Mouse (Mus musculus) urinary bladder, adult 2 months (tissue): ENCODE data around the gene Ttc14. TPM values are rescaled to one million over a fixed set of nuclear protein-coding genes. Genes with fewer than 3 reads are reported as not detected.

Source experiments
- DNase-seq: peaks from one replicate; pipeline ENCODE4 v3.0.0; 2022; ENCODE audit warnings: low spot score
- polyA plus RNA-seq: library from polyadenylated mRNA; depleted of rRNA; stranded (reverse); fragments of >200 nt; gene quantifications from 2 replicates; pipeline ENCODE4 v1.2.3, GENCODE M21; 2012; rRNA removed

The Ttc14 gene
- 37.4 and 43.1 TPM in 2 replicates for polyA plus RNA-seq

DNA sequence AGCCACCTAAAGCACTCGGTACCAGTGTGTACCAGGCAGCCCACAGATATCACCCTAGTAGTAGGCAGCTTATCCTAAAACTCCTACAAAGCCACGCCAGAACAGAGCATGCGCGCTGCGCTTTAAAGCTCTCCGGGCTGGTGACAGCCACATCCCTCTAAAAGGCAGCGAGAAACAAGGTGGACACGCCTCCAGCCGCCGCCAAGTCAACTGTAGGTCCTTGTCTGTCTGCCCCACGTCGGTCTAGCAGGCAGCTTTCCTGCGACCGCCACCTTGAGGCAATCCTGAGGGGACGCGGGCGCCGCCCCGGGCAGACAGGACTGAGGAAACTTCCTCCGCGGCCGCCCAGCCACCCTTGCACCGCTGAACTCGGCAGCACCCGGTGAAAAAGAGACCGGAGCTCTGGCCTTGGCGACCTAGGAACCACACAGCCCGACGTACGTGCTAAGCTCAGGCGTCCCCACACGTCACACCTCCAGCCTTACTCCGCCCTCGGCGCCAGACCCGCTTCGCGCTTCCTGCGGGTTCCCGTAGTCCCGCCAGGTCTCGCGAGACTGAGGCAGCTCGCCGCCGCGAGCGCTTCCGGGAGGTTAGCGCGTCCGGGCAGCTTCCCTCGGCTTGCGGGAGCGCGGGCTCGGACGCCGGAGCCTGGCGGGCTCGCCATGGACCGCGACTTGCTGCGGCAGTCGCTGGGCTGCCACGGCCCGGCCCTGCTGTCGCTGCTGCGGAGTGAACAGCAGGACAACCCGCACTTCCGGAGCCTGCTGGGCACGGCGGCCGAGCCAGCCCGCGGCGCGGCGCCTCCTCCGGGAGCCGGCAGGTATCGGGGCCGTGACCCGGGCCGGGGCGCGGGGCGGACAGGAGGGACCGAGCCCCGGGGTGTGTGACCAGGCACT is at the start of gene Ttc14:
Ttc14 (plus strand) TSS at position 216 of the 896 bp plus-strand sequence.
- peak; percentile 100 for DNase-seq

DNA sequence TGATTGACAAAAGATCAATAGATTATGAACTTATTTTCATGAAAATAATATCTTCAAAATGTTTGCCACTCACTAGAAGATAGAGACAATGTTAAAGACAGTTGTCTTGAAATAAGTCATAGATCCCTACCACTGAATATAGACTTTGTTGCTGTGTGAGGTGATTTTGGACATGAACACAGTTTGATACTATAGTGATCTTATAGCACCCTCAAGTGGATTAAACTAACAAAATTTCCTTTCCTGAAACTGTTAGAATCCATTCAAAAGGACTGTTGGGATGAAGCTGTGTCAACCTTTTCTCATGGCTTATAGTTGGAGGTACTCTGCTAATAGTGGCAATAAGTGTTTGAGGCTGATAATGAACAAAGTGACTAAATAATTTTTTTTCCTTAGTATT is 8.7 kb upstream of the Ttc14 start:
- DNase-seq: no peak

DNA sequence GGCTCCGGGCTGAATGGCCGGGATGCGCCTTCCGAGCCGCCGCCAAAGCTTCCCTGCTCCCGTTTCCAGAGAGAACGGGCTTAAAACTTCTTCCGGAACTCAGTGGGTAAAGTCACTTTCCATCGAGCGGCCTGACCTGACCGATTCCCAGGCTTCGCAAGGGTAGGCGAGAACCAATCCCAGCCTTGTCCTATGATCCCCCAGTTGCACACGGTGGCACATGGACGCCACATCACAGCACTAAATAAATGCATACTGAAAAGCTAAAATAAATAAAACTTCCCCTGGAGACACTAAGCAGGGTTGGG is 835 bp downstream of the Ttc14 start:
- DNase-seq: no peak

DNA sequence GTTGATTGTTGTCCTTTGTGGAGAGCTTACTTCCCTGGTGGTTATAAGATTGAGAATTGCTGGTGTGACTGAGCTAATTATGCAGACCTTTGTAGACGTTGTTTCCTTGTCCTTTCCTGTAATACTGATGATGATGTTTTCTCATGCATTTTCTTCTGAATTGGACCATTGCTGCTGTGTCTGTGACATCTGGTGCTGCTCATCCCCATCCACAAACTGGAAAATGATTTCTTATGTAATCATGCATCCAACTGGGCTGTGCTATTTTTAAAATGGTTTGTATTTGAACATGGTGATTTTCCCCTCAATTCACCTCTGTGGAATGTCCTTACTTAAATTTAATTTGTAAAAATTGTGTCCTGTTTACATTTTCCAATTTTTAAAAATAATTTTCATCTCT is 7.5 kb downstream of the Ttc14 start:
- DNase-seq: no peak

DNA sequence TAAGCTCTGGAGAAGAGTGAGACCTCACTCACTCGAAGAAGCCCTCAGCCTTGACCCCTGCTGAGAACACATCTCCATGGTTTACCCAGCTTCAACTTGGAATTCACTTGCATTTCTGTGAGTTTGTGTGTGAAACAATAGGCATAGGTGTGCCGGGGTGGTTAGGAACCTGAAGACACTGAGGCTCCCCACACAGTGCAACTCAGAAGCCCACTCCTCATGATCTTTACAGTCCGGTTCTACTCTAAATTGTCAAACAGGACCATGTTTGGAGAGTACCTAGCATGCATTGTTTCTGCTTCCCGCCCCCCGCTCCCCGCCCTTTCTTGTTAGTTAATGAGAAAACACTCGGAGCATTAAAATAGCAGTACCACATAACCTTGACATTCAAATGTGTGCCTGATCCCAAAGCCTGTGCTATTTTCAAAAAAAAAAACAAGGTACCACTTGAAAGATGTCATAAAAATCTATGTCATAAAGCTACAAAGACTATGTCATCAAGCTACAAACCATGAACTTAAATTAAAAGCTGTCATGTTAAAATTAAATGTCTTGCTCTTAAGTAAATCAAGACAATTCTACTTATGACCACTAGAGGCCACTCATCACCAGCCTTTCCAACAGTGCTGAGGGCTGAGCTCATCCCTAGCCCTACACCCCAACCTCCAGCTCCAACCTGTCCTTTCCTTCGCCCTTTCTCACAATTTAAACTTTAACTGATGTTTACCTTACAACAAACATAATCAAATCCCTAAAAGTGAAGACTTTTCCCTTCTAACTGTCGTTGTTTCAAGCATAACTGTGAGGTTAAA is 24.7 kb downstream of the Ttc14 start:
- DNase-seq: no peak

DNA sequence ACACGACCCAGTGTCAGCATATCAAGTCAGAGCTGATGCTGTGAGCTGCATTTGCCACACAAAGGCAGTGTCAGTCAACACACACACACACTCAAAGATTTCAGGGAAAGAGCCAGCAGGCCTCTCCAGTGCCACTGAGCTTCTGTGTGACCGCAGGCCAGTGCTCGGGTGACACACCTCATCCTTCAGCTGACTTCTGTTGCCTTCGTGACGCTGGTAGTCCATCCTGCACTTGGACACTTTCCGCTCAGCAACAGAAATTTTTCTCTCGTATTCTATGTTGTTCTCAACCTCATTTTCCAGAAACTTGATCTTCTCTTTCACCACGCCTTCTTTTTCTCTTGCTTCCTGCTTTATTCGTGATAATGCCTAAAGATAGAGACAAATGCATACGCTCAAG is 32.7 kb downstream of the Ttc14 start:
- no peak for DNase-seq

DNA sequence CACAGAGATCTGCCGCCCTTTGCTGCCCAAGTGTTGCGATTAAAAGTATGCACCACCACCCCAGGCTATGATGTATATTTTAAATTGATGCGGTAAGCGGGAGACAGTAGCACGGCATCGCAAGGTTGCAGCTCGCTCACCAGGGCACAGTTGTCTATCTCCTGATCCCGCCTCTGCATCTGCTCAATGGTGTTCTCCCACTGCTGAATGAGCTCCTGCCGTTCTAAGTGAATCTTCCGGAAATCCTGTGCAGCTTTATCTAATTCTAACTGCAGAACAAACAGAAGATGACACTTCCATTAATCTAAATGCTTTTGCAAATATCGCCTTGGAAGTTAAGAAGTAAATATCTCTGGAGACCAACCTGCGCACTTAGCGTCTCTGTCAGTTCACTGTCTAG is 36.9 kb downstream of the Ttc14 start:
- DNase-seq: no peak

DNA sequence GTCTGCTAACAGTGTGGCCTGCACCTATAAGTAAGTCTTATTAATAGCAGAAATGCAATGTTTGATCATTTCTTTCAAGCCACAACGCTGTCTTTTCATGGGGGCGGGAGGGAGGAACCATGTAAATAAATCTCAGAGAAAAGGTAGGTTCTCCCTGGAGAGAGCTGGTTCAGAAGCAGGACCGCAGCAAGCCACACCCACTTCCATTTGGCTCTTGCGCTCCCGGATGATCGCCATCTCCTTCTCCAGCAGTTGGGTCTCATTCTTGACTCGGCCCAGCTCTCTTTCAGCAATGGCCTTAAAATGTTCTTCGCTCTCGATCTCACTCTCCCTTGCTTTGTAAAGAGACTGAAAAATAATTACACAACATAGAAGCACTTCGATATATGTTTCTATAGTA is 39.2 kb downstream of the Ttc14 start:
- no peak for DNase-seq

DNA sequence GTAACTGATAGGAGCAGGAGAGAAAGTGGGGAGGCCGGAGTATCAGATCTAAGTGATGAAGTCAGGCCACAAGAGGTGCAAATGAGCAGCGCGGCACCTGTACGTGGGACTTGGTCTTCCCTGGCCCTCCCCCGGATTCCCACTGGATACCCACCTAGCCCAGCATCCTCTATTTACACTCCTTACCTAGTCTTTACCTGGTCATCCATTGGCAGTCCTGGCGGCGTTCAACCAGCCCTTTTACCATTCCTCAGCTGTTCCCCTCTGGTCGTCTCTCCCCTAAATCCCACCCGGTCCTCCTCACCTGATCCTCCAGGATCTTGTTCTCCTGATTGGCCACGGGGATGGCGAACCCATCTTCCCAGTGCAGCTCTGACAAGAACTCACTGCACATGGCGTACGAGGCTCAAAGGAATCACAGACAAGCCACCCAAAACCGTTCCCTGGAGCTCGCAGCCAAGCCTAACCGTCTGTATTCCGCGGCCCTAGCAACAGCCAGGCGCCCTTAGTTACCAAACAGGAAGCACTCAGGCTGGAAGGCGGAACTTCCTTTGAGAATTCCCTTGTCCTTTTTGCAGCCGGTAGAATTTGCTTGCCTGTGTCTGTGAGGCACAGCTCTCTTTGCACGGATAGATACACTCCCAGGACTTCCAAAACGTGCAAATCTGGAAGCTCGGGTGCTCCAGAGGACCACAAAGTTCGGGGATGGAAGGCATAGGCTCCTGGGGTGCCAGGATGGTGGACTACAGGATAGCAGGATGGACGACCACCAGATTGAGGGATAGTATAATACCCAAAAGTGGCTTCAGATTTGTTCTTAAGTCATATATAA is 44.4 kb downstream of the Ttc14 start, which contains the start of gene Ccdc39:
Ccdc39 (minus strand) TSS at position 510 of the 832 bp plus-strand sequence.
- DNase-seq: peak; percentile 26

DNA sequence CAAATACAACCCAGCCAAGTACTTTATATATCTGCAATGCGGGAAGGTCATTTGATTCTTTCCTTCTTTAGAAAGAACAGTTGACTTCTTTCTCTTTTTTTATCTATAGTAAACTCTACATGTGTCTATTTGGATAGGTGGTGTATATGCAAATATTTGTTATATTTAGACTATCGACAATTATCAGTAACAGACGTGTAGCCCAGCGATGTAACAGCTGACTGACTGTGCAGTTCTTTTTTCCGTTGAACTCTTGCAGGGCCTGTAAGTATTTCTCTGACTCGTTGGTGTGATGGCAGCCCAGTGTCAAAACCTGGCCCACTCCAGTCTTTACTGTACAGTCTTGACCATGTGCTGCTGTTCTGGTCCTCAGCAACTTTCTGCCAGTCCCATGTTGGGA is 47.0 kb downstream of the Ttc14 start:
- no peak for DNase-seq

DNA sequence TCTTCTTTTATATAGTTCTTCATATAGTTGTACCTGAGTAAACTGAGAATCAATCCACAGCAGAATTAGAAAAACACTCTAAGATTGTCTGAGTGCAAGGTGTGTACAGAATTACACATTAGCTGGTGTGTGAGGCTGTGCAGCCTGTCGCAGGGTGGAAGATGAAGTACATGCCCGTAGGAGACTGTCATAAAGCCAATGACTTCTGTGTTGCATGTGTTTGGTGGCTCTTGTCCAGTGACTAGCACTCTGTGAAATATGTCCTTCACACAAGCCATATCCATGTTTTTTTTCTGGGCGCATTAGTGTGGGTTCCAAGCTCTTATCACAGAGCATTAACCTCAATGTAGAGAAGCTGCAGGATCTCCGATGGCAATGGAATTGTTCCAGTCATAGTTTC is 51.2 kb downstream of the Ttc14 start:
- no peak for DNase-seq

DNA sequence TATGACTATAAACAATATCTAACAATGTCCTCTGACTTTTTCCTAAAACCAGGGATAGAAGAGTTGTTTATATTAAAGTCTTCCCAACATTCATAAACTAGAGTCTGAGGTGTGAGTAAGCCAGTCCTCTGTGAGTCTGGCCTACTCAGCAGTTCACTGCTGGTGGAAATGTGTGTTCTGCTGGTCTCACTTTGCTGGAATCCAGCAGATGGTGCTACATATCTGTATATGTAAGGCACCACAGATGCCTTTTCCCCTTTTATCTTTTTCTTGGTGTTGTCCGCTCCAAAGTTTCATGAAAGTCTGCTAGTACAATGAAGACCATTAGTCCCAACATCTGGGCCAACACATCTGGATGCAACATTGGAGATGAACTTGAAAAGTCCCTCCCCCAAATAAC is 53.4 kb downstream of the Ttc14 start:
- DNase-seq: no peak

DNA sequence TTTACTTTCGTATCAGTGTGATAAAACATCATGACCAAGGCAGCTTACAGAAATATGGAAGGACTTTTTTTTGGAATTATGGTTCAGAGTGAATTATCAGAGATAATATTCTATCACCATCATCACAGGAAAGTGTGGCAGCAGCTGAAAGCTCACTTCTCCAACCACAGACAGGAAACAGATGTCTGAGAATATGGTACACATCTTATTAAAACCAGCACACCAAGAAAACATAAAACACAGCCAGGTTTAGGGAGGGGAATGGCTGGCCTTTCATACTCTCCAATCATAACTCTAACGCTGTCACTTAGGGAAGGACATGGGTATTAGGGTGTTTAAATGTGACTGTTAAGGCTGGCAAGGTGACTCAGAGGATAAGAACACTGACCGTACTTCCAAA is 59.3 kb downstream of the Ttc14 start:
- no peak for DNase-seq

DNA sequence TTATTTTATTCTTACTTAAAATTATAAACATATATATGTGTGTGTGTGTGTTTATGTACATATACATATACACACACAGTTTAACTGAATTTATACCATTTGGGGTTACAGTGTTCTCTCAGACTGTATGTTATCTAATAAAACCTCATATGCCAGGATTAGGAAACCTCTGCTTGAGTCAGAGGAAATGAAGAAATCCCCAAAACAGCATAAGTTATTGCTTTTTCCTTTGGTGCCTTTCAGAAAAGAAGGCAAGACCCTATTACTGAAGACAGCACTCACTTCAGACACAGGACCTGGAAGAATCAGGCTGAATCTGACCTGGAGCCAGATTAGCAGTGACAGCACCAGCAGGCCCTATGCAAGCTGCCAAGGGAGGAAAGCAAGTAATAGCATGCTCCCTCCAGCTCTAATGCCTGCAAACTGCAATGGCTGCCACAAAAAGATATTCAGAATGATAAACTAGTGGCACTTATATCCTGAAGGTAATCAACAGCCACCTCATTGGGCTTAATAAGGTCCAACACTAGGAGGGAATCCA is 64.4 kb downstream of the Ttc14 start:
- DNase-seq: no peak

Other genes with a start within 250 kb of the Ttc14 start
- 5.1 and 7.0 TPM in 2 replicates for gene Ccdc39, start 44.5 kb downstream of the Ttc14 start, polyA plus RNA-seq
- 52.3 and 58.3 TPM in 2 replicates for gene Fxr1, start 220.1 kb downstream of the Ttc14 start, polyA plus RNA-seq